Mouse (Mus musculus) C2C12 (cell line): ENCODE results near the gene Castor1.

ENCODE experiments used
- CTCF ChIP-seq: IDR thresholded peaks from one replicate; pipeline ENCODE4 v1.5.1; 2011; ENCODE audit not compliant: control insufficient read depth, insufficient read depth, insufficient read length
- USF1 ChIP-seq: IDR thresholded peaks from one replicate; pipeline ENCODE4 v1.6.1; 2011; ENCODE audit warnings: low read depth, mild to moderate bottlenecking, control low read depth, moderate library complexity

DNA sequence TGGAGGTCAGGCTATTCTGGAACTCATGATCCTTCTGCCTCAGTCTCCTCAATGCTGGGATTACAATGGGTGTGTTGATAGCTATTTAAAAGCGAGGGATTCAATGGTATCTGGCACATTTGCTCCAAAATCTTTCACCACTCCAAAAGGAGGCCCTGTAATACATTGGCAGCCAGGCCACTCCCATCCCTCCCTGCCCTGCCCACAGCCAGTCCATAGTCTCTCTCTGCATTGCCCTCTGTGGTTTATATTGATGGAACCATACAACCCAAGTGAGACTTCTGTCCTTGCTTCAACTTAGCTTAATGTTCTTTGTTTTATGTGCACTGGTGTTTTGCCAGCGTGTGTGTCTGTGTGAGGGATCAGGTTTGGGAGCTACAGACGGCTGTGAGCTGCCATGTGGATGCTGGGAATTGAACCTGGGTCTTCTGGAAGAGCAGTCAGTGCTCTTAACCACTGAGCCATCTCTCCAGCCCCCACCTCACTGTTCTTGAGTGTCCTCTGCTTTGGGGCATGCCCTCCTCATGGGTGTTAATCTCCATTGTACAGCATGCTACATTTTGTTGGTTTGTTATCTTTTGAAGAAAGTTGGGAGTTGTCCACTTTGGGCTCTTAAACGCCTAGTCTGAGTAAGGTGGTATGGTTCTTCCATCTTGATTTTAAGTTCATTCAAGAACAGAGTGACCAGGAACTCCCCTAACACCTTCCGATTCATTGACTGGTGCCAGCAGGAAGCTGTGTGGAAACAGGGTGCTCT, 8.7 kb downstream of the Castor1 start:
- TF ChIP-seq CTCF (no peak), USF1 (no peak)
